Comparison of ENCODE assay signal across 15 mouse cellular contexts in genomic region chr4:138063372-138064265, GRCm38 (mm10).
DNase-seq lines count a peak whose midpoint lies in the region; TF ChIP-seq lines count a peak whose summit lies in the region.
"Had no signal": no experiment of that assay in that cellular context is flagged by ENCODE, and none has a peak within 500 bp of the region (broad histone marks: within the 10 kb centered on the region; RNA-seq: fewer than 3 reads in every experiment).

No protein-coding gene starts in this region.

- peak; percentile 50 to 57 for DNase-seq in frontal cortex, adult 2 months (ENCODE audit: extremely low spot score in 1 of 2, low spot score in 1 of 2)
- DNase-seq in frontal cortex, postnatal 14 days (ENCODE audit: low spot score in 2 of 2) = no peak
- DNase-seq in left cerebral cortex, adult 2 months (ENCODE audit: extremely low spot score in 1 of 2, low spot score in 2 of 2) = no peak
- no peak for DNase-seq in left cerebral cortex, postnatal 10 days (ENCODE audit: extremely low spot score in 1 of 2, low spot score in 2 of 2)
- DNase-seq in cerebellum, adult 9-11 months = peak; percentile 68
- DNase-seq in cerebellum, postnatal 25 days = peak; percentile 65
- DNase-seq in spleen, postnatal 14 days (ENCODE audit: low spot score in 2 of 2) = no peak
- DNase-seq: adrenal gland, postnatal 10 days; lung, adult 2 months; lung, postnatal 4 days had no signal

- intact Hi-C loops in left cerebral cortex, adult 2 months (cut with DNase I) = no loop called here
- intact Hi-C loops in left cerebral cortex, postnatal 10 days (cut with DNase I) = no loop called here

- no peak overlapping the region for H3K4me3 ChIP-seq in left cerebral cortex, adult 2 months
- H3K4me3 ChIP-seq: embryonic facial prominence, embryonic 10.5 days; erythroblast, embryonic 14.5 days; midbrain, embryonic 12.5 days; neural tube, embryonic 12.5 days; stomach, embryonic 15.5 days had no signal

- H3K27ac ChIP-seq in left cerebral cortex, adult 2 months = peak overlapping the region; percentile 82
- H3K27ac ChIP-seq: embryonic facial prominence, embryonic 10.5 days; midbrain, embryonic 12.5 days; neural tube, embryonic 12.5 days; stomach, embryonic 15.5 days had no signal

- no peak for TF ChIP-seq CTCF in left cerebral cortex, adult 2 months (IDR thresholded peaks at IDR 0.05)

Comparison
In these comparisons a context has a peak if more than half of its experiments do, and no peak if none do; other contexts are left out.
1. DNase-seq: peak in frontal cortex, adult 2 months (2 of 2), cerebellum, adult 9-11 months (single experiment) and cerebellum, postnatal 25 days (2 of 2); none in frontal cortex, postnatal 14 days (0 of 2), left cerebral cortex, adult 2 months (0 of 2), left cerebral cortex, postnatal 10 days (0 of 2) and spleen, postnatal 14 days (0 of 2).